Mouse (Mus musculus) spleen, adult 12 weeks (tissue): ENCODE results near the gene Bcl2l1.

Source experiments
- DNase-seq: peaks from one replicate; pipeline ENCODE4 v3.0.0; 2022; ENCODE audit warnings: low spot score

Bcl2l1 gene

GRCm38 (mm10) chr2:152772231-152772630 lies 59.3 kb downstream of the Bcl2l1 start:
- DNase-seq, result no peak

- no peak for DNase-seq
Observed at GRCm38 (mm10) chr2:152771571-152771970, 60.0 kb downstream of the Bcl2l1 start.

- peak; percentile 22 for DNase-seq
Observed at GRCm38 (mm10) chr2:152769677-152770076, 61.9 kb downstream of the Bcl2l1 start.

- peak; percentile 53 for DNase-seq
Observed at GRCm38 (mm10) chr2:152767618-152768271, 63.8 kb downstream of the Bcl2l1 start.

GRCm38 (mm10) chr2:152766387-152767123 lies 65.0 kb downstream of the Bcl2l1 start:
- peak; percentile 83 for DNase-seq

- no peak for DNase-seq
Observed at GRCm38 (mm10) chr2:152765045-152765674, 66.4 kb downstream of the Bcl2l1 start.

GRCm38 (mm10) chr2:152764172-152765044 lies 67.1 kb downstream of the Bcl2l1 start:
- no peak for DNase-seq

GRCm38 (mm10) chr2:152763310-152763709 lies 68.2 kb downstream of the Bcl2l1 start:
- DNase-seq, result no peak

GRCm38 (mm10) chr2:152758351-152758750 lies 73.2 kb downstream of the Bcl2l1 start:
- DNase-seq, result no peak

- DNase-seq, result no peak
Observed at GRCm38 (mm10) chr2:152757478-152757877, 74.0 kb downstream of the Bcl2l1 start.

- no peak for DNase-seq
Observed at GRCm38 (mm10) chr2:152756474-152757393, 74.8 kb downstream of the Bcl2l1 start.

GRCm38 (mm10) chr2:152753944-152754711 lies 77.4 kb downstream of the Bcl2l1 start, which contains the start of gene Cox4i2:
Gene Cox4i2 (plus strand): TSS chr2:152754173.
- no peak for DNase-seq

GRCm38 (mm10) chr2:152742435-152742834 lies 89.1 kb downstream of the Bcl2l1 start:
- DNase-seq, result no peak

GRCm38 (mm10) chr2:152741153-152742041 lies 90.1 kb downstream of the Bcl2l1 start:
- DNase-seq, result no peak

- DNase-seq, result no peak
Observed at GRCm38 (mm10) chr2:152740490-152740889, 91.0 kb downstream of the Bcl2l1 start.

- no peak for DNase-seq
Observed at GRCm38 (mm10) chr2:152739842-152740260, 91.7 kb downstream of the Bcl2l1 start.

- no peak for DNase-seq
Observed at GRCm38 (mm10) chr2:152739031-152739841, 92.3 kb downstream of the Bcl2l1 start.

GRCm38 (mm10) chr2:152738341-152738740 lies 93.2 kb downstream of the Bcl2l1 start:
- no peak for DNase-seq
